Mouse (Mus musculus) mesoderm, embryonic 11.5 days (tissue): Measurements from ENCODE around the gene Syt13.

Experiments
- DNase-seq: peaks from one replicate; pipeline ENCODE4 v3.0.0-alpha.2; 2012; ENCODE audit warnings: low read depth, low spot score

Syt13 gene

GRCm38 (mm10) chr2:92964345-92964744, 49.4 kb downstream of the Syt13 start:
- no peak for DNase-seq

GRCm38 (mm10) chr2:92966257-92966656, 51.4 kb downstream of the Syt13 start:
- no peak for DNase-seq

GRCm38 (mm10) chr2:92967032-92967838, 52.3 kb downstream of the Syt13 start:
- no peak for DNase-seq

- DNase-seq: no peak
Measured at GRCm38 (mm10) chr2:92967839-92968166, 52.9 kb downstream of the Syt13 start.

- DNase-seq: no peak
Measured at GRCm38 (mm10) chr2:92971069-92971468, 56.2 kb downstream of the Syt13 start.

- DNase-seq: no peak
Measured at GRCm38 (mm10) chr2:92971536-92971935, 56.6 kb downstream of the Syt13 start.

- no peak for DNase-seq
Measured at GRCm38 (mm10) chr2:92972071-92972470, 57.2 kb downstream of the Syt13 start.

GRCm38 (mm10) chr2:92973646-92974045, 58.7 kb downstream of the Syt13 start:
- DNase-seq: no peak

- no peak for DNase-seq
Measured at GRCm38 (mm10) chr2:92975031-92975790, 60.3 kb downstream of the Syt13 start.

GRCm38 (mm10) chr2:92980165-92980564, 65.3 kb downstream of the Syt13 start:
- DNase-seq: no peak

- DNase-seq: no peak
Measured at GRCm38 (mm10) chr2:92982591-92983272, 67.8 kb downstream of the Syt13 start.

- no peak for DNase-seq
Measured at GRCm38 (mm10) chr2:92983273-92983620, 68.3 kb downstream of the Syt13 start.

GRCm38 (mm10) chr2:92984321-92985108, 69.6 kb downstream of the Syt13 start:
- DNase-seq: no peak

GRCm38 (mm10) chr2:92985171-92985570, 70.3 kb downstream of the Syt13 start:
- DNase-seq: no peak

- no peak for DNase-seq
Measured at GRCm38 (mm10) chr2:92985600-92985999, 70.7 kb downstream of the Syt13 start.

- DNase-seq: no peak
Measured at GRCm38 (mm10) chr2:92987108-92987618, 72.3 kb downstream of the Syt13 start.

GRCm38 (mm10) chr2:92987901-92988631, 73.2 kb downstream of the Syt13 start:
- peak; percentile 66 for DNase-seq

GRCm38 (mm10) chr2:92989593-92989992, 74.7 kb downstream of the Syt13 start:
- no peak for DNase-seq

- DNase-seq: no peak
Measured at GRCm38 (mm10) chr2:92991976-92992375, 77.1 kb downstream of the Syt13 start.

GRCm38 (mm10) chr2:93005028-93005427, 90.1 kb downstream of the Syt13 start:
- DNase-seq: peak; percentile 75
